Comparison of ENCODE assay signal across 8 mouse cellular contexts in genomic region chr12:110278853-110279252, GRCm38 (mm10). TPM values are rescaled to one million over a fixed set of nuclear protein-coding genes. Genes with fewer than 3 reads are reported as not detected.
DNase-seq lines count a peak whose midpoint lies in the region; ATAC-seq lines count a peak whose summit lies in the region.

Gene Dio3 (plus strand): TSS chr12:110279068.

- no peak for ATAC-seq in heart, embryonic 14.5 days (ENCODE audit: insufficient number of reproducible peaks, insufficient read depth, low FRiP score, low read depth)

- no peaks in the 10 kb centered on the region for H3K36me3 ChIP-seq in heart, embryonic 14.5 days (ENCODE audit: control insufficient read depth, insufficient read depth, low read length)
- H3K36me3 ChIP-seq in midbrain, embryonic 10.5 days, result no peaks in the 10 kb centered on the region

- peak; percentile 52 for DNase-seq in ovary, adult 18-20 months (ENCODE audit: low spot score)
- no peak for DNase-seq in ovary, postnatal 10 days (ENCODE audit: low spot score)
- peak; percentile 74 to 76 for DNase-seq in kidney, postnatal 36 days
- peak; percentile 63 for DNase-seq in midbrain, embryonic 10.5 days (ENCODE audit: low spot score)
- DNase-seq in urinary bladder, postnatal 10 days (ENCODE audit: low spot score), result peak; percentile 23
- no peak for DNase-seq in B cell, adult 2 months
- DNase-seq in spleen, postnatal 10 days (ENCODE audit: low spot score in 2 of 2), result no peak

- H3K9me3 ChIP-seq in heart, embryonic 14.5 days (ENCODE audit: control insufficient read depth, low read length), result no peaks in the 10 kb centered on the region
- H3K9me3 ChIP-seq in midbrain, embryonic 10.5 days (replicated peaks), result no peaks in the 10 kb centered on the region

- H3K27ac ChIP-seq in heart, embryonic 14.5 days (replicated peaks in 1 of 2; ENCODE audit: control insufficient read depth in 1 of 2, insufficient read depth in 1 of 2, low read depth in 2 of 2, low read length in 2 of 2), result no peak within 1 kb of the TSS
- H3K27ac ChIP-seq in midbrain, embryonic 10.5 days (replicated peaks), result no peak within 1 kb of the TSS; the same call in 1 of the 2 replicates

- peaks cover 0 to 6% of the 10 kb centered on the region in 2 experiments; a peak in 2 of 4 replicates for H3K4me1 ChIP-seq in heart, embryonic 14.5 days (ENCODE audit: control insufficient read depth in 2 of 2, insufficient read depth in 2 of 2, low read length in 2 of 2)
- peaks cover 41% of the 10 kb centered on the region for H3K4me1 ChIP-seq in midbrain, embryonic 10.5 days

- H3K27me3 ChIP-seq in heart, embryonic 14.5 days (ENCODE audit: control insufficient read depth, insufficient read depth, low read length), result peaks cover 97% of the 10 kb centered on the region
- H3K27me3 ChIP-seq in midbrain, embryonic 10.5 days (ENCODE audit: low read depth, poor library complexity, severe bottlenecking), result peaks cover 100% of the 10 kb centered on the region

- under 1% methylated on average over 32 of the region's 34 CpGs for WGBS in heart, embryonic 14.5 days
- 2% methylated on average over 34 of the region's 34 CpGs for WGBS in midbrain, embryonic 10.5 days

- H3K4me2 ChIP-seq in heart, embryonic 14.5 days (ENCODE audit: low read length), result peak within 1 kb of the TSS; percentile 62

- no peak within 1 kb of the TSS for H3K9ac ChIP-seq in heart, embryonic 14.5 days (ENCODE audit: low read length)

- peak within 1 kb of the TSS; percentile 36 to 40; a peak in 3 of 4 replicates for H3K4me3 ChIP-seq in heart, embryonic 14.5 days (ENCODE audit: control insufficient read depth in 1 of 2, insufficient read depth in 1 of 2, low read depth in 1 of 2, low read length in 2 of 2)
- peak within 1 kb of the TSS; percentile 52 for H3K4me3 ChIP-seq in midbrain, embryonic 10.5 days

RNA-seq across cellular contexts. Expression of gene Dio3, which starts in this region (rescaled TPM):
- not detected in 2 replicates for polyA plus RNA-seq in heart, embryonic 14.5 days (2014; fragmentation: Nextera tagmentation; extraction: Ambion mirVana)
- polyA plus RNA-seq in midbrain, embryonic 10.5 days (2016; fragmentation: Nextera tagmentation; extraction: Ambion mirVana), result 0.78 and 0.85 TPM in 2 replicates

Comparison
In these comparisons a context has a peak if more than half of its experiments do, and no peak if none do; other contexts are left out.
1. DNase-seq: peak in ovary, adult 18-20 months (single experiment), kidney, postnatal 36 days (2 of 2) and urinary bladder, postnatal 10 days (single experiment); none in ovary, postnatal 10 days (single experiment), B cell, adult 2 months (0 of 2) and spleen, postnatal 10 days (0 of 2).
2. Peak in DNase-seq and H3K4me3 ChIP-seq in midbrain, embryonic 10.5 days; RNA of the gene not detected or under 1 TPM.